Mouse (Mus musculus): ENCODE data around the gene Supt5.

GRCm38 (mm10) chr7:28373891-28374495, 35.4 kb upstream of the Supt5 start:
- no peak for TF ChIP-seq GATA1 (IDR thresholded peaks at IDR 0.05; ENCODE audit: borderline replicate concordance, low read length)
- no peak for TF ChIP-seq FLI1 (IDR thresholded peaks at IDR 0.05; ENCODE audit: low read length)

All from megakaryocyte, embryonic 14.5 days (primary cell).